Mouse (Mus musculus) embryonic facial prominence, embryonic 10.5 days (tissue): Measurements from ENCODE around the gene Erc2. TPM values are rescaled to one million over a fixed set of nuclear protein-coding genes. Genes with fewer than 3 reads are reported as not detected.

Experiments used
- DNase-seq: peaks from one replicate; pipeline ENCODE4 v3.0.0-alpha.2; 2017; ENCODE audit warnings: low spot score
- H3K27ac ChIP-seq: fragments of 300-500 bp; sonication (generic); replicated peaks from 2 replicates; pipeline ENCODE4 v1.5.1; 2016; ENCODE audit warnings: mild to moderate bottlenecking
- H3K27me3 ChIP-seq: fragments of 300-500 bp; sonication (generic); replicated peaks from 2 replicates; pipeline ENCODE4 v1.6.1; 2016; ENCODE audit warnings: low read depth, mild to moderate bottlenecking; ENCODE audit not compliant: poor library complexity, severe bottlenecking
- H3K36me3 ChIP-seq: fragments of 300-500 bp; sonication (generic); replicated peaks from 2 replicates; pipeline ENCODE4 v1.6.1; 2016; ENCODE audit warnings: mild to moderate bottlenecking, moderate library complexity
- H3K4me1 ChIP-seq: fragments of 300-500 bp; sonication (generic); 2 replicates; pipeline ENCODE4 v1.6.1; 2016
- H3K4me3 ChIP-seq: fragments of 300-500 bp; sonication (generic); 2 replicates; pipeline ENCODE4 v1.5.1; 2016; ENCODE audit warnings: mild to moderate bottlenecking, moderate library complexity
- H3K9me3 ChIP-seq: fragments of 300-500 bp; sonication (generic); 2 replicates; pipeline ENCODE4 v1.6.1; 2016; ENCODE audit warnings: mild to moderate bottlenecking
- WGBS: fragments of 180-500 bp; shearing (Covaris S2); methylation state at CpG from one replicate; pipeline ENCODE4 v1.1.7; 2016; 5-methylcytosine and 5-hydroxymethylcytosine counted together
- polyA plus RNA-seq: library from polyadenylated mRNA; unstranded; fragments of >200 nt; fragmentation: Nextera tagmentation; extraction: Ambion mirVana; gene quantifications from 2 replicates; pipeline ENCODE4 v1.2.1, GENCODE M21; 2016

Gene Erc2
- polyA plus RNA-seq, 1 experiment from 2014 or later, result 7.2 TPM

DNA sequence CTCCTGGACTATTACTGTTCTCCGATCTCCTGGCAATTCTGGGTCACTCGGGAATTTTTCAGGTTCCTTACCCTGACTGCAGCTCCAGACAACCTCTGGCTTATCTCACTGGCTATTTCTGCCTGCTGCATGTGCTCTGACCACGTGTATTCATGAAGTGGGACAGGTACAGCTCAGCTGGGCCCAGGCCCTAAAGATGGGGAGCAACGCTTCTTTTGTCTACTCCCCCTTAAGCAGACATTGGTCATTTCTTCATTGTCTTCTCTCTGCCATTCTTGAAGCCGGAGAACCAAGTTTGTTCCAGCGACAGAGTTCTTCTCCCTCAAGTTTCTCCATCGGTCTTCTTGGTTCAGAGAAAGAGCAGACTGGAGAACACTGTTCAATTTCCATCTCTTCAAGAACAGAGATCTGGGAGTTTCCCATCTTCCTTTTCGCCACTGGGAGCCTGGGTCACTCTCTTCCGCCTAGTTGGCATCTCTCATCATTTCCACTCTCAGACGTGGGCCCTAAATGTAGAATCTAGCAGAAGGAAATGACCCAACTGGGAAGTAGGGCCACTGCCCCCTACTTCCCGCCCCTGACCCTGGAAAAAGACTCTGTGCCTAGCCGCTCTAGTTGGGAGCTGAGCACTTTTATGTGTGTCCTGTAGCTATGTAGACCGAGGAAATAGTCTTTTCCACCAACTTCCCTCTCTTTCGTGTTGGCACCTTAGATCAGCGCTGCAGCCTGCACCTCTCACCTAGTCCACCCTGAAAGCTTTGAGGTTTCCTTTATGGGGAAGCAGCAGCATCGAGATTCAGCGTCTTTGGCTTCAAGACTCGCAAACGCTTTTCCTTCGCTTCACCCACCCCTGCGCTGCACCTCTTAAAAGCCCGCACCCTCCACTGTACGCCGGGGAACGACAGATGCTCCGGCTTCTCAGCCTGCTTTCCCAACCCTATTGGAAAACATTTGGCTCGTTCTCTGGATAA lies 886.3 kb downstream of the Erc2 start:
- Histone ChIP-seq H3K4me3 (peak overlapping the region; percentile 79), H3K9me3 (no peaks in the 10 kb centered on the region), H3K36me3 (peaks cover 16% of the 10 kb centered on the region), H3K27me3 (peaks cover 36% of the 10 kb centered on the region), H3K4me1 (peaks cover 76% of the 10 kb centered on the region), H3K27ac (peak overlapping the region; percentile 99)
- DNase-seq, result peak; percentile 51
- WGBS, result 9% methylated on average over 27 of the region's 27 CpGs

DNA sequence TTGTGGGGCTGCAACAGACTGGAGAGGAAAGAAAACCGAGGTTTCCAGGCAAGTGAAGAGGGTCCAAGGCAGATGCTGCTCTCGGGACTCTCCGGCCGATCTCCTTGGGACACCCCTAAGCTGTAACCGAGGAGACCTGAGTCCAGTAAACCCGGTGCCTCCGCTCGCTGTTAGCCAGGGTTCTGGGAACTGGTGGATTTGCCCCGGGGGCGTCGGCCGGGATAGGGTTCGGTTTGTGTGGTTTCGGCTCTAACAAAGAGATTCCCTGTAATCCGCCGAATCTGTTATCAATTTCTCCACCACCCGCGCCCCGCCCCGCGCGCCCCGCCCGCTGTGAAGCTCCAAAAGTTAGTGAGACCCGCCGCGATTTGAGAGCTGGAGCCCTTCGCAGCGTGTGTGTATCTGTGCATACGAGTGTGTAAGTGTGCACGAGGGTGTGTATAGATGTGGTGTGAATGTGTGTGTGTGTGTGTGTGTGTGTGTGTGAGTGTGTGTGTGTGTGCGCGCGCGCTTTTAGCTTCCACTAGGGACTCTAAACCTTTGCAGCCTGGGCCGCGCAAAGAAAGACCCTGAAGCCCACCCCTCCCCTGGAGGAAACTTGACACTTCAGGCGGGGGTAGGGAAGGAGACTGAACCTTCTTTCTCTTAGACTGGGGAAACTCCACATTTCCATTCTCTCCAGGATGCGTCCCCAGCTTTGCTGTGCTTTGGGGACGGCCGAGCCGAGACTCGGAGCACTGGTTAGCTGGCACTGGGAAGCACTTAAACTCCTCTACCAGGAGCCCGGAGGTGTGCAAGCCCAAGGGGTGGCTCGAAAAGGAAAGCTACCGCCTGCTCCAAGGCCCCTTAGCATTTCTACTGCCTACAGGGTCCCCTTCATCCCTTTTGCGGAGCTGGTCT lies 887.5 kb downstream of the Erc2 start:
- H3K4me1 ChIP-seq, result peaks cover 77% of the 10 kb centered on the region
- peaks cover 25% of the 10 kb centered on the region for H3K36me3 ChIP-seq
- peaks cover 39% of the 10 kb centered on the region for H3K27me3 ChIP-seq
- no peaks in the 10 kb centered on the region for H3K9me3 ChIP-seq
- peak; percentile 90 for DNase-seq
- H3K27ac ChIP-seq, result peak overlapping the region; percentile 99
- under 1% methylated on average over 47 of the region's 47 CpGs for WGBS
- H3K4me3 ChIP-seq, result peak overlapping the region; percentile 79

DNA sequence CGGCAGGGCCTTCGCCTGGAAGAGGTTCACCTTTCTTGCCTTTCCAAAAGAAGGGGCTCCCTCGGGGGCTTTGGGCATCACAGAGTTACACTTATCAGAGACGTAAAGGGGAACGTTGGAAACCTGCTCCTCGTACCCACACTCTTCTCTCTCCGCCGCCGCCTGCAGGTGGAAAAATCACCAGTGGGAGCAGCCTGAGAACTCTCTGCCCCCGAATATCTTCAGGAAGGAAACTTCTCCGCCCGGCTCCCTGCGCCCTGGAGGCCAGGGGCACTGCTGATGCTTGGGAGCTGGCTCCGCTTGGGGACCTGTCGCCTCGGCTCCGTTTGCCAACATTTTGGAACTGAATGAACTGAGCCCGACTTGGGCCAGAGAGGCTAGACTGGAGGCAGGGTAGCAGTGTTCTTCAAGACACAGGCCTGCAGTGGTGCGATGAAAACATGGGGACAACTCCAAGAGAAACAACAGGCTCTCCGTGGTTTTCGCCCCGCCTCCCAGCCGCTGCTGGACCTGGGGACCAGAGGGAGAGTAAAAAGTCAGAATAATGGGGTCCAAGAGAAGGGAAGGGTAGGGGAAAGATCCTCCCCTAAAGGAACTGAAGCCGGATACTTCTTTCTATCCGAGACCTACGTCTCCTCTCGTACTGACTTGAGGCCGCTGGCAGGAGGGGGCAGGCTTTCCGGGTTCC lies 888.3 kb downstream of the Erc2 start:
- Histone ChIP-seq H3K9me3 (no peaks in the 10 kb centered on the region), H3K4me1 (peaks cover 82% of the 10 kb centered on the region), H3K27me3 (peaks cover 44% of the 10 kb centered on the region), H3K36me3 (peaks cover 33% of the 10 kb centered on the region), H3K4me3 (peak overlapping the region; percentile 79), H3K27ac (peak overlapping the region; percentile 99)
- peak; percentile 69 for DNase-seq
- WGBS, result under 1% methylated on average over 29 of the region's 29 CpGs

DNA sequence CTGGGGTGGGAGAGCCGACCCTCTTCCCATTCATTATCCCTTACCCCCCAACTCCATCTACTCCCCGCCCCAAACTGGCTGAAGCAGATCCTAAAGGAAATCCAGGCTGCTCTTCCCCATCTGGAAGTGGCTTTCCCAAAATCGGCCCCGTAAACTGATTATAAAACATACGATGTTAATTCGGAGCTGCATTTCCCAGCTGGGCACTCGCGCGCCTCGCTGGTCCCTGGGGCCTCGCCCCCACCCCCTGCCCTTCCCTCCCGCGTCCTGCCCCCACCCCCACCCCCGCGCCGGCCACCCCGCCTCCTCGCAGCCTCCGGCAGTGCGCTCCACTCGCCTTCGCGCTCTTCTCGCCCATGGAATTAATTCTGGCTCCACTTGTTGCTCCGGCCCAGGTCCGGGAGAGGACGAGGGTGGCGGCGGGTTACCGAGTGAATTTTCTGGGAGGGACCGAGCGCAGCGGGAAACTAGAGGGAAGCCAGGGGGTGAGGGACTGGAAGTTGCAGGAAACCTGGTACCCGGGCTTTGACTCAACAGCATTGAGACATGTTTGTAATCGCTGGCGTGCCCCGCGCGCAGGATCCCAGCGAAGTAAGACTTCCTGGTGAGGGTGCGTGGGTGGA lies 888.9 kb downstream of the Erc2 start:
- H3K36me3 ChIP-seq, result peaks cover 39% of the 10 kb centered on the region
- peaks cover 46% of the 10 kb centered on the region for H3K27me3 ChIP-seq
- WGBS, result under 1% methylated on average over 41 of the region's 41 CpGs
- peak overlapping the region; percentile 79 for H3K4me3 ChIP-seq
- H3K4me1 ChIP-seq, result peaks cover 84% of the 10 kb centered on the region
- DNase-seq, result peak; percentile 81
- H3K9me3 ChIP-seq, result no peaks in the 10 kb centered on the region
- H3K27ac ChIP-seq, result peak overlapping the region; percentile 99

DNA sequence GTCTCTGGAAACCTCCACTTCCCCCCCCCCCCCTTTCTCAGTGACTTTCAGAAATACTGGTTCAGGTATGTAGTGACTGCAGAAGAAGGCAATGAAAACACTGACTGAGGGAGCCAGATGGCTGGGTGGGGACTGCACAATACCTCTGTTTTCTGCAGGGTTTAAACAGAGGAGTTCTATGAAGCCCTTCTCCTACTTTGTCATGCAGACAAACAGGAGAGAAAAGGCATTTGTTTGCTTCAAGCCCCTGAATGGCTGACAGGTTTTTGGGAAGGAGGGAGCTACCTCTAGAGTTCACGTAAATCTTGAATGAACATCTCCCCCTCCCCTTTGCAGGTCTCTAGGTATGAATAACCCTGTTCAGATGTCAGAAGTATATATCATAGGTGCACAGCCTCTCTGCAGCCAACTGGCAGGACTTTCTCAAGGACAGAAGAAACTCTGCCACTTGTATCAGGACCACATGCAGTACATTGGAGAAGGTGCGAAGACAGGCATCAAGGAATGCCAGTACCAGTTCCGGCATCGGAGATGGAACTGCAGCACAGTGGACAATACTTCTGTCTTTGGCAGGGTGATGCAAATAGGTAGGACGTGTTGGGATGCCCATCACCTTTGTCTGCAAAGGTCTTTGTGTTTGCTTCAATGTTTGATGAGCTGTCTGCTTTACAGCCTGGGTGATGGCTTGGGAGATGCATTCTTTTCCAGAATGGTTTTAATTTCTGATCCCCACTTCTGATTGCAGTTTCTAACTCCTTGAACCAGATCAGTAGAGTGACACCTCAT lies 890.8 kb downstream of the Erc2 start:
- no peaks in the 10 kb centered on the region for H3K9me3 ChIP-seq
- peaks cover 57% of the 10 kb centered on the region for H3K36me3 ChIP-seq
- DNase-seq, result no peak
- peaks cover 79% of the 10 kb centered on the region for H3K4me1 ChIP-seq
- H3K27me3 ChIP-seq, result peaks cover 53% of the 10 kb centered on the region
- no peak overlapping the region for H3K27ac ChIP-seq
- 73% methylated on average over 5 of the region's 5 CpGs for WGBS
- H3K4me3 ChIP-seq, result peak overlapping the region; percentile 79; the same call in 1 of the 2 replicates

DNA sequence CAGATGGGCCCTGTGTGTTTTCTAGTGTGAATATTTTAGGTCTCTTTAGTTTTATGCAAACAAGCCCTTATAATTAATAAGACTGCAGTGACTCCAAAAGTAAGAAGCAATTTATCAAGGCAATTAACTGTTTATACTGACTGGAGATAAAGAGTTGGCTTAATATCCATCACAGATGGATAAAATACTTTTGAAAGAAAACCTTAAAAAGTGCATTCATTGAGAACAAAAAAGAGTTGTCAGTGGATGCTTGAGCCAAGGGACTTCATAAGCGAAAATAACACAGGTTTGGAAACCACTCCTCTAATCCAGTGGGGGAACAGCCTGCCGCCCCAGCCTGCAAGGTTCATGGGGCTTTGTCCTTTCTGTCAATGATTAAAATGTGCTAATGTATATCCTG lies 891.9 kb downstream of the Erc2 start:
- H3K27me3 ChIP-seq, result peaks cover 46% of the 10 kb centered on the region
- H3K4me1 ChIP-seq, result peaks cover 72% of the 10 kb centered on the region
- peak overlapping the region; percentile 24; the same call in 1 of the 2 replicates for H3K4me3 ChIP-seq
- H3K9me3 ChIP-seq, result no peaks in the 10 kb centered on the region
- no peak for DNase-seq
- peaks cover 69% of the 10 kb centered on the region for H3K36me3 ChIP-seq
- H3K27ac ChIP-seq, result no peak overlapping the region
- WGBS, result 36% methylated on average over 2 of the region's 2 CpGs

DNA sequence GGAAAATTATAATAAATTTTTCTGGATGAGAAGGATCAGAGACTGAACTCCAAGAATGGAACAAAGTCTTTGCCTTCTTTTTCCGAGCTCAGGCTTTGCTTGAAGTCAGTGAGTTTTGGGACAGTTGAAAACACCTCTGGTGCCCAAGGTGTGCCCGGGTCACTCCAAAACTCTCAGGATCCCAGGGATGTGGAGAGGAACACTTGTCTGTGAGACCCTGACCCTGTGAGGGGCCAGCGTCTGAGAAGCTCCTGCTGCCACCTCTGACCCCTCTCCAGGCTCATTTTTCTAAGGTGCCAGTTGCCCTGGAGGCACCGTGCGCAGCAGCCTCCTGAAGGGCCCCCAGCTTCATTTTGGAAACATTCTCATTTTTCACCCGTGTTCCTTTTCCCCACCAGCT lies 893.1 kb downstream of the Erc2 start:
- no peak for DNase-seq
- H3K36me3 ChIP-seq, result peaks cover 81% of the 10 kb centered on the region
- peaks cover 46% of the 10 kb centered on the region for H3K27me3 ChIP-seq
- H3K9me3 ChIP-seq, result no peaks in the 10 kb centered on the region
- no peak overlapping the region for H3K27ac ChIP-seq
- peak overlapping the region; percentile 24; the same call in 1 of the 2 replicates for H3K4me3 ChIP-seq
- 38% methylated on average over 6 of the region's 6 CpGs for WGBS
- peaks cover 61% of the 10 kb centered on the region for H3K4me1 ChIP-seq

DNA sequence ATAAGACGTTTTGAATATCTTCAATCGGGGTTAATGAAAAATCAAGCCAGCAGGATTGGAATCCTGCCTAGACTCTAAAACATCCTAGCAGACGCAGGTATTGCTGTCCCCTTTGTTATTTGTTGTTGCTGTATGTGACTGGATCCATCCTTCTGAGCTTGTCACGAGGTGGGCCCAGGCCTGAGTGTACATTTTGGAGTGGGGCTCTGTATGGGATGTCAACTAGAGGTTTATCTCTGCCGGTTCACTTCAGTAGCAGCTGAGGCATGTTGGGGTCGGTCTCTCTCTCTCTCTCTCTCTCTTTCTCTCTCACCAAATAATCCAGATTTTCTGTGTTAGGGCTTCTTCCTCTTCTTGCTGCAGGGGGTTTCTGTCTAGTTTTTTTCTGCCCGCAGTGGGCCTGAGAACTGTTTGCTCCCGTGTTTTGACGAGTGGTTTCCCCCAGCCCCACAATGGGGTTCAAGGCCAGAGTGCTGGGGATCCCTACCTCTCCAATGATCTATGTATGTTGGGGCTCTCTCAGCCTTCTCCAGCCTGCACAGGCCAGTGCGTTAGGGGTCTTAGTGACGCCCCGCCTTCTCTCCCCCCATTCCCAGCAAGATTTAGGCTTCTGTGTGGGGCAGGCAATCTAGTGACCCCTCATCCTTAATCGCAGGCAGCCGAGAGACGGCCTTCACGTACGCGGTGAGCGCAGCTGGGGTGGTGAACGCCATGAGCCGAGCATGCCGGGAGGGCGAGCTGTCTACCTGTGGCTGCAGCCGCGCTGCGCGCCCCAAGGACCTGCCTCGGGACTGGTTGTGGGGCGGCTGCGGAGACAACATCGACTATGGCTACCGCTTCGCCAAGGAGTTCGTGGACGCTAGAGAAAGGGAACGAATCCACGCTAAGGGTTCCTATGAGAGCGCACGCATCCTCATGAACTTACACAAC lies 895.7 kb downstream of the Erc2 start:
- no peak overlapping the region for H3K27ac ChIP-seq
- H3K4me1 ChIP-seq, result peaks cover 36% of the 10 kb centered on the region
- DNase-seq, result no peak
- no peaks in the 10 kb centered on the region for H3K9me3 ChIP-seq
- H3K36me3 ChIP-seq, result peaks cover 97% of the 10 kb centered on the region
- 55% methylated on average over 39 of the region's 39 CpGs for WGBS
- peaks cover 35% of the 10 kb centered on the region for H3K27me3 ChIP-seq
- H3K4me3 ChIP-seq, result no peak overlapping the region

DNA sequence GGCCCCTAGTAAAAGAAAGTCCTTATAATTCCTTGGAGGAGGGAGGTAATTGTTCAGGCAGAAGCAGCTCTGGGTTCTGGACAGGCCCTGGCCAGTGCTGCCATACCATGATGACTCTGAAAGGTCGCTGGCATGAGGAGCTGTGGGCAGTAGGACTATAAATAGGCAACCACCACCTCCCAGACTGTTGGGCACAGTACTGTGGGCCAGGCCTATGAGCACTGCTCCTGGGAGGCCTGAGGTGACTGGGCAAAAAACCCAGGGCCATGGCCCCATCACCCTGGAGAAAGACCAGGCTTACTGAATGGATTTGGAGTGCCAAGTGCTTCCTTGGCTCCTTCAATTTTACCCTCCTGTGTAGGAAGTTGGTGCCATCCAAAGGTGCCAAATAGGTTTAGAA lies 898.9 kb downstream of the Erc2 start:
- peaks cover 15% of the 10 kb centered on the region for H3K27me3 ChIP-seq
- H3K9me3 ChIP-seq, result no peaks in the 10 kb centered on the region
- 73% methylated on average over 1 of the region's 1 CpGs for WGBS
- H3K27ac ChIP-seq, result no peak overlapping the region
- no peak for DNase-seq
- H3K4me3 ChIP-seq, result no peak overlapping the region
- peaks cover 86% of the 10 kb centered on the region for H3K36me3 ChIP-seq
- H3K4me1 ChIP-seq, result peaks cover 13% of the 10 kb centered on the region

DNA sequence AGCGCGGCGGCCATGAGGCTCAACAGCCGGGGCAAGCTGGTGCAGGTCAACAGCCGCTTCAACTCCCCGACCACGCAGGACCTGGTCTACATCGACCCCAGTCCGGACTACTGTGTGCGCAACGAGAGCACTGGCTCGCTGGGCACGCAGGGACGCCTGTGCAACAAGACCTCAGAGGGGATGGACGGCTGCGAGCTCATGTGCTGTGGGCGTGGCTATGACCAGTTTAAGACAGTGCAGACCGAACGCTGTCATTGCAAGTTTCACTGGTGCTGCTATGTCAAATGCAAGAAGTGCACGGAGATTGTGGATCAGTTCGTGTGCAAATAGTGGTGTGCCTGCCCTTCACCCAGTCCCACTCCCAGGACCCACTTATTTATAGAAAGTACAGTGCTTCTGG lies 900.4 kb downstream of the Erc2 start:
- DNase-seq, result no peak
- WGBS, result 76% methylated on average over 21 of the region's 21 CpGs
- no peak overlapping the region for H3K27ac ChIP-seq
- H3K4me3 ChIP-seq, result no peak overlapping the region
- H3K27me3 ChIP-seq, result peaks cover 7% of the 10 kb centered on the region; the same call in 1 of the 2 replicates
- H3K9me3 ChIP-seq, result no peaks in the 10 kb centered on the region
- H3K4me1 ChIP-seq, result peaks cover 20% of the 10 kb centered on the region
- peaks cover 71% of the 10 kb centered on the region for H3K36me3 ChIP-seq
